Mouse (Mus musculus) gastrocnemius, adult 2 months (tissue): ENCODE measurements around the gene Gm884. TPM values are rescaled to one million over a fixed set of nuclear protein-coding genes. Genes with fewer than 3 reads are reported as not detected.

Experiments
- DNase-seq: peaks from one replicate; pipeline ENCODE4 v3.0.0; 2022
- H3K27ac ChIP-seq: fragments of 200-600 bp; 2 replicates; pipeline ENCODE4 v1.8.1; 2022; ENCODE audit warnings: mild to moderate bottlenecking
- H3K4me3 ChIP-seq: fragments of 200-600 bp; 2 replicates; pipeline ENCODE4 v1.8.1; 2022; ENCODE audit warnings: mild to moderate bottlenecking, moderate library complexity
- CTCF ChIP-seq: fragments of 200-600 bp; IDR thresholded peaks from 2 replicates; pipeline ENCODE4 v1.8.1; 2022; ENCODE audit warnings: antibody characterized with exemption, mild to moderate bottlenecking, moderate library complexity
- intact Hi-C: fragments of 180-260 bp; cut with DNase I; formaldehyde crosslinking; loops from one replicate; pipeline ENCODE4 v1.15.1; 2025
- long read RNA-seq, 2 experiments: library from polyadenylated mRNA; stranded (forward); transcript quantifications; one replicate each; pipeline ENCODE4 v2.0.0; 2021
- total RNA-seq, 2 experiments: library from RNA; stranded (reverse); gene quantifications; 2 replicates each; pipeline ENCODE4 v1.2.3; 2021

Gm884 gene
- total RNA-seq: not detected
- long read RNA-seq, experiment 1: 0 reads
- long read RNA-seq, experiment 2: 0 reads

GRCm38 (mm10) chr11:103621040-103621439 is at the start of gene Gm884:
TSS of gene Gm884 (minus strand) at chr11:103621140.
- no peak for DNase-seq
- H3K27ac ChIP-seq: no peak within 1 kb of the TSS
- no peak for TF ChIP-seq CTCF
- H3K4me3 ChIP-seq: no peak within 1 kb of the TSS
- intact Hi-C loops: no loop called here

- TF ChIP-seq CTCF: no peak
- DNase-seq: no peak
- intact Hi-C loops: no loop called here
- H3K4me3 ChIP-seq: no peak overlapping the region
- H3K27ac ChIP-seq: no peak overlapping the region
These were observed 46.0 kb upstream of the Gm884 start for GRCm38 (mm10) chr11:103666907-103667426.

GRCm38 (mm10) chr11:103666181-103666906 is 45.4 kb upstream of the Gm884 start:
- DNase-seq: no peak
- Histone ChIP-seq H3K4me3 (no peak overlapping the region), H3K27ac (no peak overlapping the region)
- intact Hi-C loops: no loop called here
- TF ChIP-seq CTCF: no peak

GRCm38 (mm10) chr11:103665695-103666094 is 44.8 kb upstream of the Gm884 start:
- intact Hi-C loops: no loop called here
- TF ChIP-seq CTCF: no peak
- Histone ChIP-seq H3K27ac (no peak overlapping the region), H3K4me3 (no peak overlapping the region)
- DNase-seq: no peak

- H3K4me3 ChIP-seq: no peak overlapping the region
- no peak overlapping the region for H3K27ac ChIP-seq
- intact Hi-C loops: no loop called here
- DNase-seq: no peak
- TF ChIP-seq CTCF: no peak
These were observed 42.2 kb upstream of the Gm884 start for GRCm38 (mm10) chr11:103663119-103663518.

- no peak overlapping the region for H3K27ac ChIP-seq
- no peak for DNase-seq
- intact Hi-C loops: no loop called here
- H3K4me3 ChIP-seq: no peak overlapping the region
- no peak for TF ChIP-seq CTCF
These were observed 41.6 kb upstream of the Gm884 start for GRCm38 (mm10) chr11:103662546-103662945.

GRCm38 (mm10) chr11:103661863-103662262 is 40.9 kb upstream of the Gm884 start:
- intact Hi-C loops: no loop called here
- TF ChIP-seq CTCF: no peak
- H3K4me3 ChIP-seq: no peak overlapping the region
- H3K27ac ChIP-seq: no peak overlapping the region
- DNase-seq: no peak

GRCm38 (mm10) chr11:103658189-103658588 is 37.2 kb upstream of the Gm884 start:
- no peak for TF ChIP-seq CTCF
- DNase-seq: no peak
- H3K27ac ChIP-seq: no peak overlapping the region
- intact Hi-C loops: no loop called here
- no peak overlapping the region for H3K4me3 ChIP-seq

- DNase-seq: peak; percentile 43
- intact Hi-C loops: no loop called here
- H3K4me3 ChIP-seq: no peak overlapping the region
- no peak overlapping the region for H3K27ac ChIP-seq
- TF ChIP-seq CTCF: no peak
These were observed 35.6 kb upstream of the Gm884 start for GRCm38 (mm10) chr11:103656520-103656919.

GRCm38 (mm10) chr11:103653359-103653965 is 32.5 kb upstream of the Gm884 start:
- intact Hi-C loops: no loop called here
- no peak for TF ChIP-seq CTCF

GRCm38 (mm10) chr11:103651426-103651825 is 30.5 kb upstream of the Gm884 start:
- no peak for TF ChIP-seq CTCF
- no peak overlapping the region for H3K4me3 ChIP-seq
- DNase-seq: no peak
- intact Hi-C loops: no loop called here
- H3K27ac ChIP-seq: no peak overlapping the region

More at GRCm38 (mm10) chr11:103653359-103653965, 32.5 kb upstream of the Gm884 start:
- no peak overlapping the region for H3K4me3 ChIP-seq
- H3K27ac ChIP-seq: no peak overlapping the region
- DNase-seq: no peak

- Histone ChIP-seq H3K4me3 (peak overlapping the region; percentile 55), H3K27ac (no peak overlapping the region)
- intact Hi-C loops: no loop called here
- no peak for TF ChIP-seq CTCF
- DNase-seq: no peak
These were observed 29.1 kb upstream of the Gm884 start for GRCm38 (mm10) chr11:103649983-103650493.

GRCm38 (mm10) chr11:103649301-103649982 is 28.5 kb upstream of the Gm884 start, which contains the start of gene Rprml:
TSS of gene Rprml (plus strand) at chr11:103649570.
- intact Hi-C loops: no loop called here
- H3K27ac ChIP-seq: no peak within 1 kb of the TSS
- DNase-seq: no peak
- no peak for TF ChIP-seq CTCF
- H3K4me3 ChIP-seq: peak within 1 kb of the TSS; percentile 55
